Mouse (Mus musculus) embryonic facial prominence, embryonic 14.5 days (tissue): ENCODE measurements at regions not wholly inside any gene's neighbourhood (a gene's known extent, or its start where the extent isn't known, plus 50 kb on each side); places are given as distances from the start of the nearest gene placed in this dataset.

Experiments
- ATAC-seq: fragments of 200-750 bp; cut with Nextera tagmentation; 2 replicates; pipeline ENCODE4 v1.8.0; 2017; ENCODE audit warnings: low read depth, moderate number of reproducible peaks, moderate TSS enrichment
- DNase-seq: peaks from one replicate; pipeline ENCODE4 v3.0.0-alpha.2; 2015; ENCODE audit warnings: low spot score
- H3K27ac ChIP-seq: fragments of 300-500 bp; sonication (generic); replicated peaks from 2 replicates; pipeline ENCODE4 v1.5.1; 2014; ENCODE audit warnings: low read depth, mild to moderate bottlenecking, low read length, moderate library complexity
- H3K27me3 ChIP-seq: fragments of 300-500 bp; sonication (generic); replicated peaks from 2 replicates; pipeline ENCODE4 v1.6.1; 2014; ENCODE audit warnings: low read length; ENCODE audit not compliant: control insufficient read depth, insufficient read depth
- H3K36me3 ChIP-seq: fragments of 300-500 bp; sonication (generic); 2 replicates; pipeline ENCODE4 v1.6.1; 2014; ENCODE audit warnings: low read length, mixed read lengths; ENCODE audit not compliant: control insufficient read depth, insufficient read depth
- H3K4me1 ChIP-seq: fragments of 300-500 bp; sonication (generic); 2 replicates; pipeline ENCODE4 v1.6.1; 2014; ENCODE audit warnings: antibody characterized with exemption, low read length; ENCODE audit not compliant: control insufficient read depth, insufficient read depth
- H3K4me2 ChIP-seq: fragments of 300-500 bp; sonication (generic); 2 replicates; pipeline ENCODE4 v1.6.1; 2014; ENCODE audit warnings: low read depth, mild to moderate bottlenecking, low read length, moderate library complexity, mixed read lengths
- H3K4me3 ChIP-seq: fragments of 300-500 bp; sonication (generic); 2 replicates; pipeline ENCODE4 v1.5.1; 2014; ENCODE audit warnings: low read depth, mild to moderate bottlenecking, low read length
- H3K9ac ChIP-seq: fragments of 300-500 bp; sonication (generic); 2 replicates; pipeline ENCODE4 v1.6.1; 2014; ENCODE audit warnings: low read depth, mild to moderate bottlenecking, low read length, moderate library complexity, mixed read lengths
- H3K9me3 ChIP-seq: fragments of 300-500 bp; sonication (generic); 2 replicates; pipeline ENCODE4 v1.6.1; 2016; ENCODE audit warnings: low read length; ENCODE audit not compliant: control insufficient read depth
- WGBS: fragments of 180-500 bp; shearing (Covaris S2); extraction: QIAGEN DNeasy Blood & Tissue Kit; methylation state at CpG from one replicate; pipeline ENCODE4 v1.1.7; 2014; 5-methylcytosine and 5-hydroxymethylcytosine counted together

DNA sequence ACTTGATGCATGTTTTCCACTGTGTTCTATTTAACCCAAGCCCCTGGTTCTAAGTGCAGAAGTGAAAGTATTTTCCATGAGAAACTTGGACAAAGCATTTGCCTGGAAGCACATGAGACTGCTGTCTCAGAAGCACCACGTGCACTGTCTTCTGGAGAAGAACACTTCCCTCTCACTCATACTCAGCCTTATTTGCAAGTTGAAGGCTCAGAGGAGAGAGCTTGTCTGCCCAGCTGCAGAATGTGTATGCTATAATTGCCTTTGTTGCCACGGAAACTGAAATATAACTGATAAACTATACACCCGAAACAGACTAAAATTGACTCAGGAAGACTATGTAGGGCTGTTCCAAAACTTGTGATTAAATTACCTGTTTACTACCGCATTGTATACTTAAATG is 3230.3 kb downstream of the 9330182O14Rik start:
- H3K4me3 ChIP-seq = no peak overlapping the region
- WGBS = 67% methylated on average over 4 of the region's 4 CpGs
- H3K27me3 ChIP-seq = no peaks in the 10 kb centered on the region
- no peak overlapping the region for H3K27ac ChIP-seq
- no peak overlapping the region for H3K4me2 ChIP-seq
- H3K9me3 ChIP-seq = no peaks in the 10 kb centered on the region
- DNase-seq (peak; percentile 8), ATAC-seq (no peak)
- no peaks in the 10 kb centered on the region for H3K4me1 ChIP-seq
- H3K36me3 ChIP-seq = no peaks in the 10 kb centered on the region
- no peak overlapping the region for H3K9ac ChIP-seq

- Histone ChIP-seq H3K27me3 (no peaks in the 10 kb centered on the region), H3K9me3 (no peaks in the 10 kb centered on the region), H3K9ac (no peak overlapping the region), H3K4me1 (no peaks in the 10 kb centered on the region), H3K4me2 (no peak overlapping the region), H3K4me3 (no peak overlapping the region), H3K27ac (no peak overlapping the region), H3K36me3 (no peaks in the 10 kb centered on the region)
- ATAC-seq (no peak), DNase-seq (no peak)
- WGBS = 75% methylated on average over 4 of the region's 4 CpGs
Observed at GRCm38 (mm10) chr15:43373072-43373471, 3238.9 kb downstream of the 9330182O14Rik start.

GRCm38 (mm10) chr15:43382405-43382804 is 3248.2 kb downstream of the 9330182O14Rik start:
- Histone ChIP-seq H3K27ac (no peak overlapping the region), H3K4me3 (no peak overlapping the region), H3K4me1 (no peaks in the 10 kb centered on the region), H3K9ac (no peak overlapping the region), H3K9me3 (no peaks in the 10 kb centered on the region), H3K27me3 (no peaks in the 10 kb centered on the region), H3K4me2 (no peak overlapping the region), H3K36me3 (no peaks in the 10 kb centered on the region)
- DNase-seq (no peak), ATAC-seq (no peak)
- 75% methylated on average over 1 of the region's 1 CpGs for WGBS

DNA sequence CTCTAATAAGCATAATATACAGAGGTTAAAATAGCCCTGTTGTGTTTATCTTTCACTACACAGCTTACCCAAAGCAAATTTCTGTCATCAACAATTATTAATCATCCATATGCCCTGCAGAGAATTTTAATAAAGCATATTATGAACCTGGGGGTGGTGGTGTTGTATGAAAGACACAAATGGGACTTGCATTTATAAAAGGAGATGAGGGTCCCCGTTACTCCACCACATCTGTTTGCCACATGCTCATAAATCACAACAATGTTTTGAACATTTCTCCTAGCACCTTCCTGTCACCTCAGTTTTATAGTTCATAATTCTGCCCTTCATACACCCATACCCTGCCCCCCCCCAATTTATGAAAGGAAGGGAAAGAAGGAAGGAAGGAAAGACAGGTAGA is 3265.7 kb downstream of the 9330182O14Rik start:
- no peak overlapping the region for H3K4me2 ChIP-seq
- no peak overlapping the region for H3K9ac ChIP-seq
- ATAC-seq (no peak), DNase-seq (no peak)
- H3K4me3 ChIP-seq = no peak overlapping the region
- 33% methylated on average over 1 of the region's 1 CpGs for WGBS
- H3K36me3 ChIP-seq = no peaks in the 10 kb centered on the region
- no peaks in the 10 kb centered on the region for H3K27me3 ChIP-seq
- H3K9me3 ChIP-seq = no peaks in the 10 kb centered on the region
- H3K4me1 ChIP-seq = no peaks in the 10 kb centered on the region
- H3K27ac ChIP-seq = no peak overlapping the region

DNA sequence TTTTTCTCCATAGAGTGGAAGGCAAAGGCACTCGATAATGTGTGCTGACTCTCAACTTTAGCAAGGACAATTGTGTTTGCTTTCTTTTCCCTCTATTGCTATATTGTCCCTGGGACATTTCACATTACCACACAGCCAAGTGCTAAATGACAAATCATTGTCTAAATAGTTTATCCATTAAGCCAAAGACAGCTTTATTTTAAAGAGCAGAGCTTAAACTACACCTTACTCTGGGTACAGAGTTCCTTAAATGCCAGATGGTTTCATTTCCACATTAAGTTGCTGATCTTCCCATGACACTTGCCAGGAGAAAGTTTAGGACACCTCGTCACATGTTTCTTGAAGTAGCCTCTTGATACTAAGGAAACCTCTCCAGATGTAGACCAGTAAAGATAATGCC is 3269.4 kb downstream of the 9330182O14Rik start:
- no peak for ATAC-seq

More for the DNA sequence above, 3269.4 kb downstream of the 9330182O14Rik start:
- no peak overlapping the region for H3K4me2 ChIP-seq
- H3K27ac ChIP-seq = no peak overlapping the region
- H3K9me3 ChIP-seq = no peaks in the 10 kb centered on the region
- no peak for DNase-seq
- H3K27me3 ChIP-seq = no peaks in the 10 kb centered on the region
- H3K9ac ChIP-seq = no peak overlapping the region
- H3K4me3 ChIP-seq = no peak overlapping the region
- 70% methylated on average over 2 of the region's 2 CpGs for WGBS
- no peaks in the 10 kb centered on the region for H3K4me1 ChIP-seq
- H3K36me3 ChIP-seq = no peaks in the 10 kb centered on the region
